Mouse (Mus musculus): ENCODE data around the gene Plekhh3. TPM values are rescaled to one million over a fixed set of nuclear protein-coding genes. Genes with fewer than 3 reads are reported as not detected.
"Not testable (repeated sequence)": the region's sequence is repeated elsewhere in the genome, so short reads cannot be mapped to it uniquely, and the experiment has no call there.

The Plekhh3 gene
- polyA plus RNA-seq, 1 experiment from 2014 or later, result 22.1 TPM

- ATAC-seq (ENCODE audit: insufficient number of reproducible peaks, low FRiP score, low TSS enrichment, low read depth), result no peak
- peaks cover 66% of the 10 kb centered on the region for H3K4me1 ChIP-seq
- H3K9me3 ChIP-seq, result no peaks in the 10 kb centered on the region
- peaks cover 57% of the 10 kb centered on the region for H3K36me3 ChIP-seq
- H3K4me2 ChIP-seq, result no peak overlapping the region
- H3K4me3 ChIP-seq, result no peak overlapping the region
- H3K27ac ChIP-seq, result no peak overlapping the region
- H3K27me3 ChIP-seq, result peaks cover 77% of the 10 kb centered on the region
- no peak overlapping the region for H3K9ac ChIP-seq
- 59% methylated on average over 19 of the region's 19 CpGs for WGBS
These were observed 3.8 kb downstream of the Plekhh3 start for GRCm38 (mm10) chr11:101167211-101167962.

GRCm38 (mm10) chr11:101166357-101166756 is 4.8 kb downstream of the Plekhh3 start:
- Histone ChIP-seq H3K9ac (no peak overlapping the region), H3K27ac (no peak overlapping the region), H3K4me1 (peaks cover 59% of the 10 kb centered on the region), H3K9me3 (no peaks in the 10 kb centered on the region), H3K27me3 (peaks cover 86% of the 10 kb centered on the region), H3K4me2 (no peak overlapping the region), H3K4me3 (no peak overlapping the region), H3K36me3 (peaks cover 66% of the 10 kb centered on the region)
- 55% methylated on average over 14 of the region's 14 CpGs for WGBS
- ATAC-seq (ENCODE audit: insufficient number of reproducible peaks, low FRiP score, low TSS enrichment, low read depth), result no peak

DNA sequence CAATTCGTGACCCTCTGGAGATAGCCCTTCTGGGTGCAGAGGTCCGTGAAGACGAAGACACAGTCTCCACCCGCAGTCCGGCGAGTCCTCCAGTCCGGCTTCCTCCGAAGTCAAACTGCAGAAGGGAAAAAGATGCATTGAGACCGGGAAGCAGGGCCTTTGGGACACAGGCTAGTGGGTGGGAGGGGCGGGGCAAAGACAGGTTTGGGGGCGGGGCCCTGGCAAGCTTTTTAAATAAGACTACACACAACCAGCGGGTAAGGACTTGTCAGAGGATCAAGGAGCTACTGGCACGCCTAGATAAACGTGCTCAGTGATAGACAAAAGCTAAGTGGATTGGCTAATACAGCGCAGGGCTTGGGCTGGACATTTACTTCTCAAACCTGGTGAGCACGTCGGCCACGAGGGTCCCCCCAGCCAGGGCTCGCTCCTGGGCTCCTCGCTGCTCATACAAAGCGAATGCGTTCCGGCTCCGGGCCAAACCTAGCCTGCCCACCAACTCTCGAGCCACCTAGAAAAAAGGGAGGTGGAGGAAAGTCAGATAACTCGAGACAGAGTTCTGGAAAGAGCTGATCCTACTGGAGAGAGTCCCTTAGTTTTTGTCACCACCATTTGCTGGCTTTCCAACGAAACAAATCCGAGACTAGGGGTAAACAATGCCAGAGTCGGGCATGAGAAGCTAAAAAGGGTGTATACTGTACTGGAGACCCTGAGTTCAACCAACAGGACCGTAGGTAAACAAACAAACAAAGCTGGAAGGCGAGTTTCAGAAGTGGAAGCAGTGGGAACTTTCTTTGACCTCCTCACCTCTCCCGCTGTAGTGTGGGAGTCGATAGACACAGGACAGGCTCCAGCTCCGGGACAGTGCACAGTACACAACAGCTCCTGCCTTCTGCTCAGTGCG is 6.2 kb downstream of the Plekhh3 start:
- peaks cover 69% of the 10 kb centered on the region for H3K36me3 ChIP-seq
- H3K9me3 ChIP-seq, result no peaks in the 10 kb centered on the region
- no peak for ATAC-seq (ENCODE audit: insufficient number of reproducible peaks, low FRiP score, low TSS enrichment, low read depth)
- peaks cover 50% of the 10 kb centered on the region for H3K4me1 ChIP-seq
- WGBS, result 32% methylated on average over 35 of the region's 35 CpGs
- no peak overlapping the region; the same call in 1 of the 2 replicates for H3K4me2 ChIP-seq
- H3K27ac ChIP-seq, result peak overlapping the region; percentile 61
- H3K27me3 ChIP-seq, result peaks cover 84% of the 10 kb centered on the region
- peak overlapping the region; percentile 33; the same call in 1 of the 2 replicates for H3K4me3 ChIP-seq
- no peak overlapping the region for H3K9ac ChIP-seq

DNA sequence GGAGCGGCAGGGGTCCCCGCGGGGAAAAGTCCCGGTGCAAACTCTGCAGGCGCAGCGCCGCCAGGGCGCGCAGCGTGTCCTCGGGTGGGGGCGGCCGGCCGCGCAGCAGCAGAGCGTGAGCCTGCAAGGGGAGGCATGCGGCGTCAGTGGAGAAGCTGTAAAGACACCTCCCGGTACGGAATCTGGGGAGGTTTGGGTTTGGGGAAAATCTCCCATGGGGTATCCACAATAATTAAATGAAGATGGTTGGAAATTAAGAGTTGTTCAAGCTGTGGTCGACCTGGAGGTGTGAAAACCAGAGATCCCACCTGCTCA is 6.8 kb downstream of the Plekhh3 start:
- 21% methylated on average over 21 of the region's 21 CpGs for WGBS
- Histone ChIP-seq H3K4me3 (peak overlapping the region; percentile 33), H3K9ac (no peak overlapping the region), H3K27ac (no peak overlapping the region), H3K9me3 (no peaks in the 10 kb centered on the region), H3K4me1 (peaks cover 44% of the 10 kb centered on the region), H3K4me2 (peak overlapping the region; percentile 58), H3K27me3 (peaks cover 78% of the 10 kb centered on the region), H3K36me3 (peaks cover 69% of the 10 kb centered on the region)
- ATAC-seq (ENCODE audit: insufficient number of reproducible peaks, low FRiP score, low TSS enrichment, low read depth), result no peak

- Histone ChIP-seq H3K27me3 (peaks cover 72% of the 10 kb centered on the region), H3K4me2 (peak overlapping the region; percentile 58), H3K4me3 (peak overlapping the region; percentile 33), H3K27ac (no peak overlapping the region), H3K36me3 (peaks cover 69% of the 10 kb centered on the region), H3K9ac (no peak overlapping the region; the same call in 1 of the 2 replicates), H3K4me1 (peaks cover 38% of the 10 kb centered on the region), H3K9me3 (no peaks in the 10 kb centered on the region)
- no peak for ATAC-seq (ENCODE audit: insufficient number of reproducible peaks, low FRiP score, low TSS enrichment, low read depth)
- WGBS, result 18% methylated on average over 49 of the region's 49 CpGs
These were observed 7.4 kb downstream of the Plekhh3 start for GRCm38 (mm10) chr11:101163476-101164350.

DNA sequence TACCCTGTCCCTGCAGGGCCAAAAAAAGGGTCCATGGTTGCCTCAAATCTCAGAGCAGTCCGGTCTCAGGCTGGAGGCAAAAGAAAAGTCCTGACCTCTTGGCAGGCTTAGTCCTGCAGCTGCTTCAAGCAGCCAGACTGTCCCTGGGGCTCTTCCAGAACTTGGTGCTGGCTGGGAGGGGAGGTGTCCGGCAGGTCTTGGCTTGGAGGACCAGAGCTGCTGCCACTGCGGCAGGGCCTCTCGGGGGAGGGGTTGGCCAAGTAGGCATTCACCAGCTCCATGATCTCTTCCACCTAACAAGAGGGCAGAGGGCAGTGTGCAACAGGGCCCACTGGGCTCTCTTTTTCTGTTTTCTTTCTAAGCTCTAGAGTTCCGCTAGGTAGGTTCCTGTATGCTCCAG is 8.4 kb downstream of the Plekhh3 start:
- peaks cover 32% of the 10 kb centered on the region for H3K4me1 ChIP-seq
- ATAC-seq (ENCODE audit: insufficient number of reproducible peaks, low FRiP score, low TSS enrichment, low read depth), result no peak
- 55% methylated on average over 5 of the region's 5 CpGs for WGBS
- H3K9ac ChIP-seq, result no peak overlapping the region
- H3K27ac ChIP-seq, result no peak overlapping the region
- H3K4me2 ChIP-seq, result no peak overlapping the region
- peaks cover 62% of the 10 kb centered on the region for H3K27me3 ChIP-seq
- no peak overlapping the region for H3K4me3 ChIP-seq
- no peaks in the 10 kb centered on the region for H3K9me3 ChIP-seq
- peaks cover 64% of the 10 kb centered on the region for H3K36me3 ChIP-seq

DNA sequence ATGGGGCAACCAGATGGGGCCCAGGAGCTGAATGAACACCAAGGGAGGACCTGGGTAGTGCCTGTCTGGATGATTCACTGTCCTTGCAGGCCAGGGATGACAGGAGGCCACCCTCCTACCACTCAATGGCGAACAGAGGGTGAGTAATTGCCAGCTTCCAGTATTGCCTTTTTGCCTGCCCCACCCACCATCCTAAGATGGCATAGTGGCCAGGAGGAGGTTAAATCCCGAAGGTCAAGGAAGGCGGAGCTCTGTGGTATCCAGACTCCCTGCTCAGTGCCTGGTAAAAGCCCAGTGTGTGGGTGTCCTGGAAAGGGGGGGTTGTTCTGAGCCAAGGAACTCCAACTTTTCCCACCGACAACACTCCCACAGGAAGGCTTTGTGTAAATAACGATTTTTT is 8.8 kb downstream of the Plekhh3 start:
- no peak overlapping the region for H3K4me3 ChIP-seq
- H3K9me3 ChIP-seq, result no peaks in the 10 kb centered on the region
- 51% methylated on average over 5 of the region's 5 CpGs for WGBS
- peaks cover 58% of the 10 kb centered on the region for H3K27me3 ChIP-seq
- peaks cover 28% of the 10 kb centered on the region for H3K4me1 ChIP-seq
- ATAC-seq (ENCODE audit: insufficient number of reproducible peaks, low FRiP score, low TSS enrichment, low read depth), result no peak
- H3K27ac ChIP-seq, result no peak overlapping the region
- H3K36me3 ChIP-seq, result peaks cover 59% of the 10 kb centered on the region
- no peak overlapping the region for H3K4me2 ChIP-seq
- H3K9ac ChIP-seq, result no peak overlapping the region

- Histone ChIP-seq H3K36me3 (peaks cover 52% of the 10 kb centered on the region), H3K27me3 (peaks cover 50% of the 10 kb centered on the region), H3K4me1 (peaks cover 28% of the 10 kb centered on the region), H3K4me2 (no peak overlapping the region), H3K4me3 (no peak overlapping the region), H3K27ac (no peak overlapping the region), H3K9ac (no peak overlapping the region), H3K9me3 (no peaks in the 10 kb centered on the region)
- ATAC-seq (ENCODE audit: insufficient number of reproducible peaks, low FRiP score, low TSS enrichment, low read depth), result no peak
- 81% methylated on average over 15 of the region's 15 CpGs for WGBS
These were observed 9.6 kb downstream of the Plekhh3 start for GRCm38 (mm10) chr11:101161551-101161950.

DNA sequence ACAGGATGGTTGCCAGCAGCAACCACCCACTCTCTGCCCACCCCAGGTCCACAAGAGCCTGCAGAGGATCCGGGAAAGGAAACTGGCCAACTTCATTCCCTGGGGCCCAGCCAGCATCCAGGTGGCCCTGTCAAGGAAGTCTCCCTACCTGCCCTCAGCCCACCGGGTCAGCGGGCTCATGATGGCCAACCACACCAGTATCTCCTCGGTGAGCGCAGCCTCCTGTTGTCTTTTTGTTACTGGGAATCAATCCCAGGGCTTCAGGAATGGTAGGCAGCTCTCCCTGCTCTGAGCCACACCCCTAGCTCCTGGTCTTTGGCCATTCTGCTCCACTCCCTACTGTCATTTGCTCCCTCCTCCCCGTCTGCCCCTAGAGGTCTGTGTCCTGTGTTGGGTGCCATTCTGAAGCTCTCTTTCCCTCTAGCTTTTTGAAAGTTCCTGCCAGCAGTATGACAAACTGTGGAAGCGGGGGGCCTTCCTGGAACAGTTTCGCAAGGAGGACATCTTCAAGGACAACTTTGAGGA is 10.1 kb downstream of the Plekhh3 start:
- WGBS, result 70% methylated on average over 7 of the region's 8 CpGs
- H3K4me2 ChIP-seq; ATAC-seq (ENCODE audit: insufficient number of reproducible peaks, low FRiP score, low TSS enrichment, low read depth); H3K27ac ChIP-seq; H3K4me3 ChIP-seq; H3K9ac ChIP-seq; H3K9me3 ChIP-seq: not testable (repeated sequence)
- H3K27me3 ChIP-seq, result peaks cover 45% of the 10 kb centered on the region
- H3K36me3 ChIP-seq, result peaks cover 47% of the 10 kb centered on the region
- peaks cover 30% of the 10 kb centered on the region for H3K4me1 ChIP-seq

DNA sequence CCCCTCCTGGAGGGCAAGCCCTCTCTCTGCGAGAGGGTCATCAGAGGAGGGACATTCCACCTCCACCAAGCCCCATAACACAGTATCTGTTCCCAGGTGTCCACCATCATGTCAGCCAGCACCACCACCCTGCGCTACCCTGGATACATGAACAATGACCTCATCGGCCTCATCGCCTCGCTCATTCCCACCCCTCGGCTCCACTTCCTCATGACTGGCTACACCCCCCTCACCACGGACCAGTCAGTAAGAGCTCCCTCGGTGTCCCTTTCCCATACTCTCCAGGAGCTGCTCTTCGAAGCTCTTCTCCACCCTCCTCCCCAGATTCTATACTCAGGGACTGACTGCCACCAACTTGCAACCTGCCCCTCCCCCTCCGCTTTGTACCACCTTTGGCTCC is 11.0 kb downstream of the Plekhh3 start:
- WGBS, result 77% methylated on average over 10 of the region's 10 CpGs
- H3K4me2 ChIP-seq; H3K27ac ChIP-seq; ATAC-seq (ENCODE audit: insufficient number of reproducible peaks, low FRiP score, low TSS enrichment, low read depth); H3K9me3 ChIP-seq; H3K4me3 ChIP-seq; H3K9ac ChIP-seq: not testable (repeated sequence)
- Histone ChIP-seq H3K4me1 (peaks cover 32% of the 10 kb centered on the region), H3K36me3 (peaks cover 40% of the 10 kb centered on the region), H3K27me3 (peaks cover 36% of the 10 kb centered on the region)

DNA sequence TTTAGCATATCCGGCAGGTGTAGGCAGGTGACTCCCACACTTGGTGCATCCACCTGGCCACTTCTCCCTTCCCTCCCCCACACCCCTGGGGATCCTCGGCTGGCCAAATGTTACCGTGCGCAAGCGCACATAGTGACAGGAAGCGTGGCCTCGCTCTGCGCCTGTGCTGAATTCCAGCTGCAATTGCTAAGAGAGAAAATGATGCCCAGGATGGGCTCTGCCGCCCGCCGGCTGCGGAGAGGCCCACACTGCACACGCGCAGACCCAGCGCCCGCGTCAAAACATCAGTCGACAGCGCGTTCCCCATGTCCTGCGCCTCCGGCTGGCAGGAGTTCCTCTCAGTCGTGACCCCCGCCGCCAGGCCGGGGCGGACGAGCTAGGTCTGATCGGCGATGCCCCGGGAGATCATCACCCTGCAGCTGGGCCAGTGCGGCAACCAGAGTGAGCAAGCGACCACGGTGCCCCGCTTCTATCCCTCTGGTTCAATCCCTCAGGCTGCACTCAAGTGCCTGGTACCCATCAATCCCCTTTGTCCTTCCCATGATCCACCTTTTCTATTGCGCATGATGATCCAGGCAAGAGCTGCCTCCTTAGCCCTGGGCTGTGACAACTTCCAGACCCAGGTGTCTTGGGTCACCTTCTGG is 15.3 kb downstream of the Plekhh3 start, which contains the start of gene Tubg2:
TSS of gene Tubg2 (plus strand) at position 180 of the 644 bp plus-strand sequence.
- peak within 1 kb of the TSS; percentile 86 for H3K4me2 ChIP-seq
- H3K36me3 ChIP-seq, result no peaks in the 10 kb centered on the region; the same call in 1 of the 2 replicates
- H3K9me3 ChIP-seq, result no peaks in the 10 kb centered on the region
- ATAC-seq (ENCODE audit: insufficient number of reproducible peaks, low FRiP score, low TSS enrichment, low read depth), result peak; percentile 8; the same call in 1 of the 2 replicates
- peaks cover 10% of the 10 kb centered on the region for H3K4me1 ChIP-seq
- WGBS, result 2% methylated on average over 36 of the region's 36 CpGs
- H3K27me3 ChIP-seq, result no peaks in the 10 kb centered on the region
- peak within 1 kb of the TSS; percentile 45 for H3K4me3 ChIP-seq
- peak within 1 kb of the TSS; percentile 57; the same call in 1 of the 2 replicates for H3K27ac ChIP-seq
- peak within 1 kb of the TSS; percentile 55 for H3K9ac ChIP-seq
